Mouse (Mus musculus): ENCODE measurements around the gene Wdr75.

Gene Wdr75

GRCm38 (mm10) chr1:45838271-45838670 is 43.3 kb downstream of the Wdr75 start:
- no peak for DNase-seq

- DNase-seq: no peak
These were observed 50.5 kb downstream of the Wdr75 start for GRCm38 (mm10) chr1:45845466-45845865.

GRCm38 (mm10) chr1:45858038-45858437 is 63.1 kb downstream of the Wdr75 start:
- no peak for DNase-seq

- peak in 1 of 2 experiments; percentile 36 for DNase-seq
These were observed 65.4 kb downstream of the Wdr75 start for GRCm38 (mm10) chr1:45860349-45860748.

GRCm38 (mm10) chr1:45861162-45861561 is 66.2 kb downstream of the Wdr75 start:
- DNase-seq: no peak

- no peak for DNase-seq
These were observed 68.7 kb downstream of the Wdr75 start for GRCm38 (mm10) chr1:45863641-45864040.

- DNase-seq: peak; percentile 37 to 54
These were observed 69.6 kb downstream of the Wdr75 start for GRCm38 (mm10) chr1:45864564-45865014.

- peak in 1 of 2 experiments; percentile 35 for DNase-seq
These were observed 70.3 kb downstream of the Wdr75 start for GRCm38 (mm10) chr1:45865316-45865715.

GRCm38 (mm10) chr1:45865727-45866126 is 70.8 kb downstream of the Wdr75 start:
- DNase-seq: no peak

GRCm38 (mm10) chr1:45866288-45867018 is 71.5 kb downstream of the Wdr75 start:
- DNase-seq: no peak

GRCm38 (mm10) chr1:45868050-45868449 is 73.1 kb downstream of the Wdr75 start:
- no peak for DNase-seq

- DNase-seq: no peak
These were observed 73.6 kb downstream of the Wdr75 start for GRCm38 (mm10) chr1:45868479-45869137.
